Mouse (Mus musculus) olfactory bulb, adult 2 months (tissue): ENCODE results near the gene Ppcdc. TPM values are rescaled to one million over a fixed set of nuclear protein-coding genes. Genes with fewer than 3 reads are reported as not detected.

Experiments
- H3K27ac ChIP-seq: fragments of 200-500 bp; 2 replicates; pipeline ENCODE4 v1.5.1; 2012; ENCODE audit warnings: low read depth, low read length; ENCODE audit not compliant: insufficient read depth
- H3K4me1 ChIP-seq: fragments of 200-500 bp; 2 replicates; pipeline ENCODE4 v1.6.1; 2012; ENCODE audit warnings: low read length; ENCODE audit not compliant: control insufficient read depth, insufficient read depth
- H3K4me3 ChIP-seq: fragments of 200-500 bp; 2 replicates; pipeline ENCODE4 v1.5.1; 2012; ENCODE audit warnings: mild to moderate bottlenecking, low read depth, low read length, moderate library complexity; ENCODE audit not compliant: insufficient read depth
- CTCF ChIP-seq: fragments of 200-500 bp; IDR thresholded peaks from 2 replicates; pipeline ENCODE4 v1.5.1; 2012; ENCODE audit warnings: low read depth, mild to moderate bottlenecking, low read length, moderate library complexity; ENCODE audit not compliant: insufficient read depth
- POLR2A ChIP-seq: fragments of 200-500 bp; IDR thresholded peaks from 2 replicates; pipeline ENCODE4 v1.6.1; 2012; ENCODE audit warnings: mild to moderate bottlenecking, low read depth, low read length, moderate library complexity; ENCODE audit not compliant: insufficient read depth
- WGBS: fragments of 180-500 bp; shearing (Covaris S2); methylation state at CpG from one replicate; pipeline ENCODE4 v1.1.7; 2018; 5-methylcytosine and 5-hydroxymethylcytosine counted together
- polyA plus RNA-seq: library from polyadenylated mRNA; stranded (reverse); fragments of >200 nt; gene quantifications from 2 replicates; pipeline ENCODE4 v1.2.4, GENCODE M21; 2012; ENCODE audit warnings: low replicate concordance; ENCODE audit not compliant: missing spikeins, insufficient read depth, insufficient read length

Gene Ppcdc
- polyA plus RNA-seq, 1 experiment: not detected

GRCm38 (mm10) chr9:57343752-57344151, 96.2 kb downstream of the Ppcdc start:
- TF ChIP-seq CTCF: no peak
- TF ChIP-seq POLR2A: no peak
- Histone ChIP-seq H3K27ac (no peak overlapping the region), H3K4me1 (no peaks in the 10 kb centered on the region), H3K4me3 (no peak overlapping the region)
- WGBS: 87% methylated on average over 3 of the region's 3 CpGs

GRCm38 (mm10) chr9:57342906-57343474, 96.9 kb downstream of the Ppcdc start:
- 82% methylated on average over 6 of the region's 6 CpGs for WGBS
- no peak overlapping the region for H3K4me3 ChIP-seq
- H3K4me1 ChIP-seq: no peaks in the 10 kb centered on the region
- no peak for TF ChIP-seq CTCF
- no peak for TF ChIP-seq POLR2A
- H3K27ac ChIP-seq: no peak overlapping the region

GRCm38 (mm10) chr9:57342186-57342585, 97.7 kb downstream of the Ppcdc start:
- no peaks in the 10 kb centered on the region for H3K4me1 ChIP-seq
- WGBS: 85% methylated on average over 3 of the region's 3 CpGs
- no peak overlapping the region for H3K27ac ChIP-seq
- TF ChIP-seq POLR2A (no peak), CTCF (no peak)
- no peak overlapping the region for H3K4me3 ChIP-seq

GRCm38 (mm10) chr9:57340361-57340760, 99.6 kb downstream of the Ppcdc start:
- 98% methylated on average over 5 of the region's 5 CpGs for WGBS
- no peak overlapping the region for H3K4me3 ChIP-seq

GRCm38 (mm10) chr9:57339577-57340210, 100.2 kb downstream of the Ppcdc start:
- H3K4me1 ChIP-seq: no peaks in the 10 kb centered on the region
- H3K4me3 ChIP-seq: no peak overlapping the region
- TF ChIP-seq POLR2A (no peak), CTCF (no peak)
- no peak overlapping the region for H3K27ac ChIP-seq
- 84% methylated on average over 5 of the region's 5 CpGs for WGBS

More at GRCm38 (mm10) chr9:57340361-57340760, 99.6 kb downstream of the Ppcdc start:
- H3K4me1 ChIP-seq: no peaks in the 10 kb centered on the region
- H3K27ac ChIP-seq: no peak overlapping the region
- TF ChIP-seq POLR2A (no peak), CTCF (no peak)

GRCm38 (mm10) chr9:57338706-57339105, 101.2 kb downstream of the Ppcdc start:
- Histone ChIP-seq H3K4me1 (no peaks in the 10 kb centered on the region), H3K4me3 (no peak overlapping the region), H3K27ac (no peak overlapping the region)
- WGBS: 72% methylated on average over 1 of the region's 1 CpGs
- no peak for TF ChIP-seq POLR2A
- no peak for TF ChIP-seq CTCF

Other genes with a start within 250 kb of the Ppcdc start
- gene Trcg1, start 203.6 kb downstream of the Ppcdc start, polyA plus RNA-seq: not detected in 2 replicates
- not detected in 2 replicates for gene 1700017B05Rik, start 177.5 kb downstream of the Ppcdc start, polyA plus RNA-seq
- not detected in 2 replicates for gene Scamp5, start 27.9 kb upstream of the Ppcdc start, polyA plus RNA-seq
- gene Rpp25, start 63.9 kb upstream of the Ppcdc start, polyA plus RNA-seq: not detected in 2 replicates
- not detected in 2 replicates for gene Cox5a, start 81.2 kb upstream of the Ppcdc start, polyA plus RNA-seq
- gene Fam219b, start 97.4 kb upstream of the Ppcdc start, polyA plus RNA-seq: not detected in 2 replicates
- gene Mpi, start 112.6 kb upstream of the Ppcdc start, polyA plus RNA-seq: not detected in 2 replicates
- gene Scamp2, start 120.8 kb upstream of the Ppcdc start, polyA plus RNA-seq: not detected in 2 replicates
- gene Ulk3, start 149.3 kb upstream of the Ppcdc start, polyA plus RNA-seq: not detected in 2 replicates
- gene Cplx3, start 166.2 kb upstream of the Ppcdc start, polyA plus RNA-seq: not detected in 2 replicates
- not detected in 2 replicates for gene Lman1l, start 180.7 kb upstream of the Ppcdc start, polyA plus RNA-seq
- gene Csk, start 213.5 kb upstream of the Ppcdc start, polyA plus RNA-seq: not detected in 2 replicates
- gene Cyp1a2, start 243.6 kb upstream of the Ppcdc start, polyA plus RNA-seq: not detected in 2 replicates
- gene Cyp1a1, start 247.8 kb upstream of the Ppcdc start, polyA plus RNA-seq: not detected in 2 replicates